Mouse (Mus musculus): ENCODE results near the gene Lrrc4. TPM values are rescaled to one million over a fixed set of nuclear protein-coding genes. Genes with fewer than 3 reads are reported as not detected.

Lrrc4 gene
- 0.57 and 0.82 TPM in 2 replicates for polyA plus RNA-seq (2012; rRNA removed)

GRCm38 (mm10) chr6:28831011-28831853, at the start of gene Lrrc4:
Lrrc4 (minus strand) TSS chr6:28831747.
- H3K4me3 ChIP-seq (replicated peaks; ENCODE audit: extremely low read depth, low read depth, low read length): peak within 1 kb of the TSS; percentile 74
- DNase-seq: no peak
- peaks cover 7% of the 10 kb centered on the region; the same call in 1 of the 2 replicates for H3K4me1 ChIP-seq (ENCODE audit: control insufficient read depth, insufficient read depth, low read length)
- 82% methylated on average over 27 of the region's 27 CpGs for WGBS
- TF ChIP-seq POLR2A (IDR thresholded peaks at IDR 0.05; ENCODE audit: borderline replicate concordance, extremely low read depth, low read depth, low read length): no peak
- no peak for TF ChIP-seq CTCF (IDR thresholded peaks at IDR 0.05; ENCODE audit: insufficient read depth, low read length)

- no peak for TF ChIP-seq POLR2A (IDR thresholded peaks at IDR 0.05; ENCODE audit: borderline replicate concordance, extremely low read depth, low read depth, low read length)
- no peak for TF ChIP-seq CTCF (IDR thresholded peaks at IDR 0.05; ENCODE audit: insufficient read depth, low read length)
- no peak for DNase-seq
- no peaks in the 10 kb centered on the region for H3K4me1 ChIP-seq (ENCODE audit: control insufficient read depth, insufficient read depth, low read length)
- 70% methylated on average over 4 of the region's 4 CpGs for WGBS
- H3K4me3 ChIP-seq (replicated peaks; ENCODE audit: extremely low read depth, low read depth, low read length): no peak overlapping the region
These were observed 49.4 kb upstream of the Lrrc4 start for GRCm38 (mm10) chr6:28880909-28881308.

DNA sequence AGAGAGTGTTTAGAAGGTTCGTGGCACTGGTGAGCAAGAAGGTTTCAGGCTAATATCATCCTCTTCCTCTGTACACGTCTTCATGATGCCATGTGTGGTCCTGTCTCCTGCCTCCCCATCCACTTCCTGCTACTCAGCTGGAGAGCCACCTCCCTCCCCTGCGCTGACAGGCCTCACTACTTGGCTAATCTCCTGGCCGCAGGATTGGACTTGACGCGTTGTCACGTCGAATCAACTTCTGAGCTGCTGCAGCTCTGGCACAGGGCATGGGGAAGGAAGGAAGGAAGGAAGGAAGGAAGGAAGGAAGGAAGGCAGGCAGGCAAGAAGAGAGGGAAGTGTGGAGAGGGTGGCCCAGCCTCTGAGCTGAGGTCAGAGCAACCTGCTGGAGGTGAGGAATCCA, 47.8 kb upstream of the Lrrc4 start:
- Histone ChIP-seq H3K4me1 (ENCODE audit: control insufficient read depth, insufficient read depth, low read length) (no peaks in the 10 kb centered on the region), H3K4me3 (replicated peaks; ENCODE audit: extremely low read depth, low read depth, low read length) (no peak overlapping the region)
- WGBS: 58% methylated on average over 8 of the region's 8 CpGs
- no peak for DNase-seq
- TF ChIP-seq CTCF (IDR thresholded peaks at IDR 0.05; ENCODE audit: insufficient read depth, low read length): no peak
- no peak for TF ChIP-seq POLR2A (IDR thresholded peaks at IDR 0.05; ENCODE audit: borderline replicate concordance, extremely low read depth, low read depth, low read length)

GRCm38 (mm10) chr6:28877945-28878666, 46.6 kb upstream of the Lrrc4 start:
- 44% methylated on average over 7 of the region's 7 CpGs for WGBS
- H3K4me3 ChIP-seq (replicated peaks; ENCODE audit: extremely low read depth, low read depth, low read length): no peak overlapping the region
- no peak for TF ChIP-seq CTCF (IDR thresholded peaks at IDR 0.05; ENCODE audit: insufficient read depth, low read length)
- H3K4me1 ChIP-seq (ENCODE audit: control insufficient read depth, insufficient read depth, low read length): no peaks in the 10 kb centered on the region
- DNase-seq: no peak

DNA sequence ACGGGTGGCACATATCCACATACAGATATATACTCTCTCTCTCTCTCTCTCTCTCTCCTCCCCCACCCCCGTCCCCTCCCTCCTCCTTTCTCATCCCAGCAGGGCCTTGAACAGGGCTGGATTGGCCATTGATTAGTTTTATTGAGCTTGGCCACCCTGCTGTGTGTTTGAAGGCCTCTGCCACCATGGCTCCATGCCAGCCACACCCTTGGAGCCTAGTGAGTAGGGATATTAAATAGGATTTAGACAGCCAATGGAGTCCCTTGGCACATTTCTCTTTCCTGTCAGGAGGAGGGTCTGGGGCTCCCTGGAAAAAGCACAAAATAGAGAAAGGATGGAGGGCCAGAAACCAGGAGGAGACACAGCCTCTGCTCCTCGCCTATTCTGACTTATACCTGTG, 44.9 kb upstream of the Lrrc4 start:
- WGBS: 86% methylated on average over 3 of the region's 3 CpGs
- no peak for DNase-seq
- no peak for TF ChIP-seq POLR2A (IDR thresholded peaks at IDR 0.05; ENCODE audit: borderline replicate concordance, extremely low read depth, low read depth, low read length)
- TF ChIP-seq CTCF (IDR thresholded peaks at IDR 0.05; ENCODE audit: insufficient read depth, low read length): no peak
- Histone ChIP-seq H3K4me1 (ENCODE audit: control insufficient read depth, insufficient read depth, low read length) (no peaks in the 10 kb centered on the region), H3K4me3 (replicated peaks; ENCODE audit: extremely low read depth, low read depth, low read length) (no peak overlapping the region)

- 90% methylated on average over 1 of the region's 1 CpGs for WGBS
- no peak for DNase-seq
- TF ChIP-seq POLR2A (IDR thresholded peaks at IDR 0.05; ENCODE audit: borderline replicate concordance, extremely low read depth, low read depth, low read length) (no peak), CTCF (IDR thresholded peaks at IDR 0.05; ENCODE audit: insufficient read depth, low read length) (no peak)
- Histone ChIP-seq H3K4me3 (replicated peaks; ENCODE audit: extremely low read depth, low read depth, low read length) (no peak overlapping the region), H3K4me1 (ENCODE audit: control insufficient read depth, insufficient read depth, low read length) (no peaks in the 10 kb centered on the region)
These were observed 43.8 kb upstream of the Lrrc4 start for GRCm38 (mm10) chr6:28875333-28875732.

DNA sequence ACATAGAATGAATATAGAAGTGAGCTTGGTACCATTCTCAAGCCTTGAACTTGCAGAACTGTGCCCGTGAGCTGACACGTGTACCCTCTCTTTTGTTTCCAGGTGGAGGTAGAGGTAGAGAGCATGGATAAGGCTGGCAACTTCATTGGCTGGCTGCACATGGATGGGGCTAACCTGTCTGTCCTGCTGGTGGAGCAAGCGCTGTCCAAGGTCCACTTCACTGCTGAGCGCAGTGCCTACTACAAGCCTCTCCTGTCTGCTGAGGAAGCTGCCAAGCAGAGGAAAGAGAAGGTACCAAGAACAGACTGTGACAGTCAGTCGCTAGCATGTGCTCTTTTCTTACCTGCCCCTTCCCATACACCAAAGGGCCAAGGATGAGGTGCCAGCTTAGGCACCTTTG, 43.2 kb upstream of the Lrrc4 start:
- Histone ChIP-seq H3K4me3 (replicated peaks; ENCODE audit: extremely low read depth, low read depth, low read length) (no peak overlapping the region), H3K4me1 (ENCODE audit: control insufficient read depth, insufficient read depth, low read length) (no peaks in the 10 kb centered on the region)
- no peak for TF ChIP-seq POLR2A (IDR thresholded peaks at IDR 0.05; ENCODE audit: borderline replicate concordance, extremely low read depth, low read depth, low read length)
- TF ChIP-seq CTCF (IDR thresholded peaks at IDR 0.05; ENCODE audit: insufficient read depth, low read length): no peak
- DNase-seq: no peak
- 92% methylated on average over 5 of the region's 5 CpGs for WGBS

GRCm38 (mm10) chr6:28874053-28874452, 42.5 kb upstream of the Lrrc4 start:
- WGBS: 73% methylated on average over 11 of the region's 11 CpGs
- Histone ChIP-seq H3K4me1 (ENCODE audit: control insufficient read depth, insufficient read depth, low read length) (no peaks in the 10 kb centered on the region), H3K4me3 (replicated peaks; ENCODE audit: extremely low read depth, low read depth, low read length) (no peak overlapping the region)
- no peak for DNase-seq
- no peak for TF ChIP-seq CTCF (IDR thresholded peaks at IDR 0.05; ENCODE audit: insufficient read depth, low read length)
- no peak for TF ChIP-seq POLR2A (IDR thresholded peaks at IDR 0.05; ENCODE audit: borderline replicate concordance, extremely low read depth, low read depth, low read length)

GRCm38 (mm10) chr6:28872421-28872795, 40.9 kb upstream of the Lrrc4 start:
- Histone ChIP-seq H3K4me1 (ENCODE audit: control insufficient read depth, insufficient read depth, low read length) (0 out of 2 replicates have a peak, but pooled peaks cover 5% of the 10 kb centered on the region), H3K4me3 (replicated peaks; ENCODE audit: extremely low read depth, low read depth, low read length) (no peak overlapping the region)
- no peak for DNase-seq
- WGBS: 95% methylated on average over 3 of the region's 3 CpGs
- TF ChIP-seq POLR2A (IDR thresholded peaks at IDR 0.05; ENCODE audit: borderline replicate concordance, extremely low read depth, low read depth, low read length) (no peak), CTCF (IDR thresholded peaks at IDR 0.05; ENCODE audit: insufficient read depth, low read length) (no peak)
